Mouse (Mus musculus) spleen, adult 2 months (tissue): ENCODE results near the gene Lins1.

Experiments
- CTCF ChIP-seq: fragments of 200-500 bp; IDR thresholded peaks from 2 replicates; pipeline ENCODE4 v1.5.1; 2011; ENCODE audit warnings: mild to moderate bottlenecking, inconsistent platforms; ENCODE audit not compliant: insufficient read depth, insufficient read length, insufficient replicate concordance; ENCODE audit errors: extremely low read depth
- POLR2A ChIP-seq: fragments of 200-500 bp; IDR thresholded peaks from 2 replicates; pipeline ENCODE4 v1.6.1; 2011; ENCODE audit warnings: low read depth, low read length, inconsistent platforms

- TF ChIP-seq CTCF (no peak), POLR2A (no peak)
These were observed 40.5 kb upstream of the Lins1 start for GRCm38 (mm10) chr7:66649181-66649580.
